Mouse (Mus musculus) retina, postnatal 7 days (tissue): ENCODE measurements around the gene Tdrd7.

Experiments
- DNase-seq: peaks from one replicate; pipeline ENCODE4 v3.0.0-alpha.2; 2012; ENCODE audit warnings: low read depth, low spot score

The Tdrd7 gene

GRCm38 (mm10) chr4:46041761-46042504 is 76.8 kb downstream of the Tdrd7 start:
- DNase-seq: no peak

GRCm38 (mm10) chr4:46042505-46042850 is 77.3 kb downstream of the Tdrd7 start:
- DNase-seq: no peak

- no peak for DNase-seq
Observed at GRCm38 (mm10) chr4:46043361-46043760, 78.2 kb downstream of the Tdrd7 start.

- DNase-seq: no peak
Observed at GRCm38 (mm10) chr4:46047971-46048370, 82.8 kb downstream of the Tdrd7 start.

GRCm38 (mm10) chr4:46048418-46048817 is 83.3 kb downstream of the Tdrd7 start:
- no peak for DNase-seq

GRCm38 (mm10) chr4:46053323-46054107 is 88.4 kb downstream of the Tdrd7 start:
- DNase-seq: no peak

- DNase-seq: no peak
Observed at GRCm38 (mm10) chr4:46056163-46056562, 91.0 kb downstream of the Tdrd7 start.

GRCm38 (mm10) chr4:46061259-46061962 is 96.3 kb downstream of the Tdrd7 start:
- no peak for DNase-seq

GRCm38 (mm10) chr4:46063841-46064240 is 98.7 kb downstream of the Tdrd7 start:
- no peak for DNase-seq

- no peak for DNase-seq
Observed at GRCm38 (mm10) chr4:46064263-46064662, 99.1 kb downstream of the Tdrd7 start.

GRCm38 (mm10) chr4:46064961-46065360 is 99.8 kb downstream of the Tdrd7 start:
- DNase-seq: no peak

- no peak for DNase-seq
Observed at GRCm38 (mm10) chr4:46065695-46066340, 100.7 kb downstream of the Tdrd7 start.

GRCm38 (mm10) chr4:46068060-46068459 is 102.9 kb downstream of the Tdrd7 start:
- no peak for DNase-seq

GRCm38 (mm10) chr4:46068573-46068972 is 103.4 kb downstream of the Tdrd7 start:
- DNase-seq: no peak

- no peak for DNase-seq
Observed at GRCm38 (mm10) chr4:46069851-46070482, 104.8 kb downstream of the Tdrd7 start.

- no peak for DNase-seq
Observed at GRCm38 (mm10) chr4:46072631-46073030, 107.5 kb downstream of the Tdrd7 start.

- no peak for DNase-seq
Observed at GRCm38 (mm10) chr4:46073736-46074135, 108.6 kb downstream of the Tdrd7 start.

GRCm38 (mm10) chr4:46075664-46076063 is 110.5 kb downstream of the Tdrd7 start:
- DNase-seq: no peak

- DNase-seq: no peak
Observed at GRCm38 (mm10) chr4:46076892-46077291, 111.8 kb downstream of the Tdrd7 start.

GRCm38 (mm10) chr4:46080261-46080660 is 115.1 kb downstream of the Tdrd7 start:
- no peak for DNase-seq

- no peak for DNase-seq
Observed at GRCm38 (mm10) chr4:46082555-46082954, 117.4 kb downstream of the Tdrd7 start.
